Mouse (Mus musculus) mature B cell (primary cell): Measurements from ENCODE around the gene Morn5.

ENCODE experiments used
- in situ Hi-C: fragments of 300-500 bp; cut with MboI; formaldehyde crosslinking; loops from 2 replicates; pipeline ENCODE4 v1.14.3; 2019

Morn5 gene

GRCm38 (mm10) chr2:36104956-36105741 lies 55.9 kb downstream of the Morn5 start, which contains the start of gene Lhx6:
TSS of gene Lhx6 (minus strand) at chr2:36105408.
- in situ Hi-C loops, result no loop called here

GRCm38 (mm10) chr2:36108615-36109014 lies 59.4 kb downstream of the Morn5 start:
- in situ Hi-C loops, result no loop called here

- in situ Hi-C loops, result no loop called here
Measured at GRCm38 (mm10) chr2:36112632-36113031, 63.4 kb downstream of the Morn5 start.

GRCm38 (mm10) chr2:36126795-36127429 lies 77.7 kb downstream of the Morn5 start:
- in situ Hi-C loops, result no loop called here

GRCm38 (mm10) chr2:36127973-36128372 lies 78.7 kb downstream of the Morn5 start:
- in situ Hi-C loops, result no loop called here

GRCm38 (mm10) chr2:36129051-36129450 lies 79.8 kb downstream of the Morn5 start:
- in situ Hi-C loops, result no loop called here
